Mouse (Mus musculus) intestine, embryonic 14.5 days (tissue): ENCODE measurements at regions not wholly inside any gene's neighbourhood (a gene's known extent, or its start where the extent isn't known, plus 50 kb on each side); places are given as distances from the start of the nearest gene placed in this dataset.

Experiments used
- ATAC-seq: fragments of 200-750 bp; cut with Nextera tagmentation; replicated peaks from 2 replicates; pipeline ENCODE4 v1.8.0; 2017; ENCODE audit warnings: low read depth, moderate number of reproducible peaks, moderate TSS enrichment, moderate library complexity; ENCODE audit not compliant: low FRiP score, low TSS enrichment
- DNase-seq: peaks from one replicate; pipeline ENCODE4 v3.0.0-alpha.2; 2018; ENCODE audit warnings: low spot score
- H3K27ac ChIP-seq: fragments of 300-500 bp; sonication (generic); 2 replicates; pipeline ENCODE4 v1.5.1; 2014; ENCODE audit warnings: low read depth, mild to moderate bottlenecking, control low read depth
- H3K27me3 ChIP-seq: fragments of 300-500 bp; sonication (generic); replicated peaks from 2 replicates; pipeline ENCODE4 v1.6.1; 2014; ENCODE audit warnings: low read length, control low read depth; ENCODE audit not compliant: control insufficient read depth, insufficient read depth
- H3K36me3 ChIP-seq: fragments of 300-500 bp; sonication (generic); 2 replicates; pipeline ENCODE4 v1.6.1; 2014; ENCODE audit warnings: low read length, control low read depth; ENCODE audit not compliant: control insufficient read depth, insufficient read depth
- H3K4me1 ChIP-seq: fragments of 300-500 bp; sonication (generic); replicated peaks from 2 replicates; pipeline ENCODE4 v1.6.1; 2014; ENCODE audit warnings: low read length, control low read depth, mixed read lengths; ENCODE audit not compliant: control insufficient read depth, insufficient read depth
- H3K4me2 ChIP-seq: fragments of 300-500 bp; sonication (generic); 2 replicates; pipeline ENCODE4 v1.6.1; 2014; ENCODE audit warnings: low read length
- H3K4me3 ChIP-seq: fragments of 300-500 bp; sonication (generic); 2 replicates; pipeline ENCODE4 v1.5.1; 2014; ENCODE audit warnings: low read depth, low read length, control low read depth, mixed read lengths
- H3K9ac ChIP-seq: fragments of 300-500 bp; sonication (generic); 2 replicates; pipeline ENCODE4 v1.6.1; 2014; ENCODE audit warnings: mild to moderate bottlenecking, low read length
- H3K9me3 ChIP-seq: fragments of 300-500 bp; sonication (generic); 2 replicates; pipeline ENCODE4 v1.6.1; 2016; ENCODE audit warnings: low read length, control low read depth; ENCODE audit not compliant: control insufficient read depth
- WGBS: fragments of 180-500 bp; shearing (Covaris S2); extraction: QIAGEN DNeasy Blood & Tissue Kit; methylation state at CpG from one replicate; pipeline ENCODE4 v1.1.7; 2014; 5-methylcytosine and 5-hydroxymethylcytosine counted together

DNA sequence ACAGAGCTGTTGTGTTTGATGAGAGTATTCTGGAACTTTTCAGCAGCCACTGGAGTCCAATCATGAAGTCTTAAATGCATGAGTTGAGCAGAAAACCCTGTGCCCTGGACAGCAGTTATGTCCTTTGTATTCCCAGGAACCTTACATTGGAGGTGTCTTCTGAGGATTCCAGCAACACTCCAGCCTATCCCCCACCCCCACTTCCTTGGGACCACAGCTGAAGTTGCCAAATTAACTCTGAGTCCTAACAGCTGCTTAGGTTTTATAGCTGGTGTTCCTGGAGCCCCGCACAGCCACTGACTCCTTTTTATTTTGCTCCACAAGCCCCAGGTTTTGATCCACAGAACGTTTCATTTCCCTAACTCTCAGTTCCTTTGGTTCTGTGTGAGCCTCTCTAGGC, 78.4 kb upstream of the Aldh1a3 start:
- H3K27ac ChIP-seq, result no peak overlapping the region; the same call in 1 of the 2 replicates
- no peak overlapping the region for H3K4me2 ChIP-seq
- H3K9me3 ChIP-seq, result no peaks in the 10 kb centered on the region
- H3K4me3 ChIP-seq, result no peak overlapping the region
- WGBS, result 41% methylated on average over 2 of the region's 2 CpGs
- no peak overlapping the region for H3K9ac ChIP-seq
- H3K36me3 ChIP-seq, result no peaks in the 10 kb centered on the region
- no peaks in the 10 kb centered on the region for H3K27me3 ChIP-seq
- no peaks in the 10 kb centered on the region; the same call in 1 of the 2 replicates for H3K4me1 ChIP-seq
- DNase-seq, result no peak
- no peak for ATAC-seq

DNA sequence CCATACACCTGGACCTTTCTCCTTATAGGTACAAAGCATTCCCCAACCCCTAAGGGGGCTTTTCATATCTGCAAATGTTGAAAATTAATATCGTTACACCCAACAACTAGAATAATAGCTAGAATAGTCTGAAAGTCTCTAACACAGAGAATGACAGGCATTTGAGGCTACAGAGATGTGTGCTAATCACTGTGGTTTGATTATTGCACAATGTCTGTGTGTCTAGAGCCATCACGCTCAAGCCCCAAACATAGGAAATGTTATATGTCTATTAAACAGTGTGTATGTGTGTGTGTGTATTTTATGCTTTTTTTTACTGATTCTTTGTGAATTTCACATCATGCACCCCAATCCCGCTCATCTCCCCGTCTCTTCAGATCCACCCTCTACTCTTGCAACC, 77.2 kb upstream of the Aldh1a3 start:
- H3K4me2 ChIP-seq, result no peak overlapping the region
- no peak overlapping the region for H3K4me3 ChIP-seq
- DNase-seq (no peak), ATAC-seq (no peak)
- no peaks in the 10 kb centered on the region; the same call in 1 of the 2 replicates for H3K4me1 ChIP-seq
- H3K9ac ChIP-seq, result no peak overlapping the region
- 95% methylated on average over 4 of the region's 4 CpGs for WGBS
- H3K36me3 ChIP-seq, result no peaks in the 10 kb centered on the region
- H3K9me3 ChIP-seq, result no peaks in the 10 kb centered on the region
- H3K27me3 ChIP-seq, result no peaks in the 10 kb centered on the region
- no peak overlapping the region for H3K27ac ChIP-seq

DNA sequence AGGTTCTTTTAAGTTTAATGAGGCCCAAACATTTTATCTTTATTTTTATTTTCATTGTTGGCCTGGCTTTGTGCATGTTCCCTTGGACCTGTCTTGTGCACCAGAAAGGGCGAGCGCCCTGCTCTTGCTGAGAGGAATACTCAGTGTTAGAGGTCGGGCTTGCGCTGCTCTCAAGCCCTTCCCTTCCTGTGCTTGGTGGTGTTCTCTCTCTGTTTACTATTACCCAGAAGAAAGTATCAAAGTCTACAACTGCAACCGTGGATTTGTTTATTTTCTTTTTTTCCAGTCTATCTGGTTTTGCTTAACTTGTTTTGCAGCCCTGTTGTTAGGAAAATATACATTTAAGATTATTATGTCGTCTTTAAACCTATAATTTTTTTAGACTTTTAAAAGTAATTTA, 74.1 kb upstream of the Aldh1a3 start:
- Histone ChIP-seq H3K4me2 (no peak overlapping the region), H3K27ac (no peak overlapping the region), H3K9me3 (no peaks in the 10 kb centered on the region), H3K4me3 (no peak overlapping the region), H3K4me1 (no peaks in the 10 kb centered on the region; the same call in 1 of the 2 replicates), H3K9ac (no peak overlapping the region), H3K36me3 (no peaks in the 10 kb centered on the region), H3K27me3 (no peaks in the 10 kb centered on the region)
- DNase-seq (no peak), ATAC-seq (no peak)
- 46% methylated on average over 6 of the region's 6 CpGs for WGBS

DNA sequence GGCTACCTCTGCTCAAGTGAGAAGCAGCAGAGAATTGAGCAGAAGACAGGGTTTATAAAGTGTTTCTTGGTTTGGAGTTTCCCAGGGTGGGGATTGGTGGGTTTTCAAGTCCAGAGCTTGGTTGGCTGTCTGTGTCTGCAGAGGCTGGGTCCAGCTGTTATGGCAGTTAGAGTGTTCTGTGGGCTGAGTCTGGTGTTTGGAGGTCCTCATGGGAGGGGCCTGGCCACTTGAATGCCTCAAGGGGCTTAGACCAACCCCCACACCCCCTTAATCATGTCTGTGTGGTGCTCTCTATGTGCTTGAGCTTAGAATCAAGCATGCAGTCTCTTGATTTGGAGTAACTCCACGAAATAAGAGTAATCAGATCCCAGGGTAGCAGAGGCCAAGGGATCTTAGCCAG, 70.2 kb upstream of the Aldh1a3 start:
- WGBS, result 37% methylated on average over 1 of the region's 1 CpGs
- no peaks in the 10 kb centered on the region for H3K4me1 ChIP-seq
- no peaks in the 10 kb centered on the region for H3K36me3 ChIP-seq
- no peak overlapping the region for H3K4me2 ChIP-seq
- no peak overlapping the region for H3K27ac ChIP-seq
- no peak overlapping the region for H3K9ac ChIP-seq
- ATAC-seq (no peak), DNase-seq (no peak)
- H3K9me3 ChIP-seq, result no peaks in the 10 kb centered on the region
- no peaks in the 10 kb centered on the region for H3K27me3 ChIP-seq
- H3K4me3 ChIP-seq, result no peak overlapping the region

DNA sequence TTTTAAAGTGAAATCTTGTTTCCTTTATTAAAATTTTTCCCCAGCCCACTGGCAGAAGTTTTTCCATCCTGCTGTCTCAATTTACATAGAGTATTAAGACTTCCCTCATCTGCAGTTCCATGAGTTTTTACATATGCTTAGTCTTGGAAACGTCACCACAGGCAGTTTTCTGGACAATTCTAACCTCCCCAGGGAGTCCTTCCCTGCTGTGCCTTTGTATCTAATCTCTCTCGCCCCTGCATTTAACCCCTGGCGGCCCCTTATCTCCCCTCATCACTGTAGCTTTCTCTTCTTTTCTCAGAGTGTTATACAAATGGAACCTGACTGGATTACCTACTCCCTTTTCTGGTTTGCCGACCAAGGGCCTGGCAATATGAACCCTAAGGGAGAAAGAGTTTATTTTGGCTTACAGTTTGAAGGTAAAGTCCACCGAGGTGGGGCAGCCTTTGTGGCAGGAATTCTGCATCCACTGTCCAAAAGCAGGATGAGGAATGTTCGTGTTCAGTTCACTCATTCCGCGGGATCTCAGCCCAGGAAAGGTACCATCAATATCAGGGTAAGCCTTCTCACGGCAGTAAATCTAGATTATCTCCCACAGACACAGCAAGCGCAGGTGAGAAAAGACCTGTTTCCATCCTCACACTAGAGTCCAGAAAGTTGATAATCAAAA, 66.0 kb upstream of the Aldh1a3 start:
- DNase-seq, result no peak
- no peaks in the 10 kb centered on the region for H3K27me3 ChIP-seq
- H3K4me1 ChIP-seq, result no peaks in the 10 kb centered on the region
- H3K4me3 ChIP-seq, result no peak overlapping the region
- no peak overlapping the region for H3K9ac ChIP-seq
- no peak for ATAC-seq
- H3K9me3 ChIP-seq, result peaks cover 2% of the 10 kb centered on the region; the same call in 1 of the 2 replicates
- H3K36me3 ChIP-seq, result no peaks in the 10 kb centered on the region
- no peak overlapping the region for H3K27ac ChIP-seq
- WGBS, result 77% methylated on average over 10 of the region's 10 CpGs
- no peak overlapping the region for H3K4me2 ChIP-seq

DNA sequence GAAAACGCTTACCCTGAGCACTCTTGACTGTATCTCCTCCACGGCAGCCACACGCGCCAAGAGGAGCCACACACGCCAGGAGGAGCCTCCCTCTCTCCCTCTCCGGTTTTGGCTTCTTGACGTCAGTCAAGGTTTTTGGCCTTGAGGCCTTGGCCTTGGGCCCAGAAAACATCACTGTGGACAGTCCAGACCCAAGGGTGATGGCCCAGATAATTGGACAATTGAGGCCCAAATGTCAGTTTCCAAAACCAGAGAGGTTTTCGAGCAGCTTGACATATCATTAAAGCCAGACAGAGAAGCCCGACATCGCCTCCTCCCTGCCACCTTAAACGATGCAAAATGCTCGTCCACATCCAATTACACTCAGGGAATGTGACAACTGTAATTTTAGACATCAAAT, 65.4 kb upstream of the Aldh1a3 start:
- Histone ChIP-seq H3K9ac (no peak overlapping the region), H3K27me3 (no peaks in the 10 kb centered on the region), H3K36me3 (no peaks in the 10 kb centered on the region), H3K9me3 (peaks cover 4% of the 10 kb centered on the region; the same call in 1 of the 2 replicates), H3K27ac (no peak overlapping the region), H3K4me3 (no peak overlapping the region), H3K4me1 (no peaks in the 10 kb centered on the region), H3K4me2 (no peak overlapping the region)
- ATAC-seq, result no peak
- DNase-seq, result no peak
- 88% methylated on average over 12 of the region's 12 CpGs for WGBS

DNA sequence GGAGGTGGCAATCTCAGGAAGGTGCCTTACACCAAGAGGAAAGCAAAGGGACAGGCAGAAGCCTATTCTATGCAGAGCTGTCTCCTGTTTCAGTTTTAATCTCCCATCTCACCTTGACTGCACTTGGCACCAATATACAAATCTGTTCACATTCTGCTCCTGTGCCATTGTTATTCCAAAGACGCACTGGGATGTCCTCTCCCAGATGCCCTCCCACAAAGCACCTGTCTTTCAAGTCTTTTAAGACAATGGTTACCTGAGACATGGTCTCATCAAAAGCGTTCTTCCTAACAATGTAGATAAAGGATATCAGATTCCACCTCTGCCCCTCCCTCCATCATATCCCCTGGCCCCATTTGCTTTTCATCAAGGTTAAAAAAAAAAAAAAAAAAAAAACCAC, 64.2 kb upstream of the Aldh1a3 start:
- Histone ChIP-seq H3K4me1 (0 out of 2 replicates have a peak, but pooled peaks cover 3% of the 10 kb centered on the region), H3K27ac (no peak overlapping the region), H3K9me3 (peaks cover 4% of the 10 kb centered on the region; the same call in 1 of the 2 replicates), H3K4me3 (no peak overlapping the region), H3K36me3 (no peaks in the 10 kb centered on the region), H3K9ac (no peak overlapping the region), H3K27me3 (no peaks in the 10 kb centered on the region), H3K4me2 (no peak overlapping the region)
- DNase-seq (no peak), ATAC-seq (no peak)
- WGBS, result 62% methylated on average over 2 of the region's 2 CpGs

DNA sequence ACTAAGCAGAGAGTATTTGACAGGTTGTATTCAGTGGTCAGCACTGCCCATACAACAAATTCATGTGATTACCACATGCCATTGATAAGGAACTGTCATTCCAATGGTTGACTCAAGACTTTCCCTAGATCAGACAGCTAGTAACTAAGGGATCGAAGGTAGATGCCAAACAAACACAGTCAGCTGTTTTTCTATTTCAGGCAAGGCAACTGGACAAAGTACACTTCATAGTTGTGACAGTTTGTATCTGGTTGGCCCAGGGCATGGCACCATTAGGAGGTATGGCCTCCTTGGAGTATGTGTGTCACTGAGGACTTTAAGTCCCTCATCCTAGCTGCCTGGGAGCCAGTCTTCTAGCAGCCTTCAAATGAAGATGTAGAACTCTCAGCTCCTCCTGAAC, 62.8 kb upstream of the Aldh1a3 start:
- Histone ChIP-seq H3K4me3 (no peak overlapping the region), H3K27ac (no peak overlapping the region), H3K27me3 (no peaks in the 10 kb centered on the region), H3K9me3 (peaks cover 4% of the 10 kb centered on the region; the same call in 1 of the 2 replicates), H3K4me2 (no peak overlapping the region), H3K4me1 (0 out of 2 replicates have a peak, but pooled peaks cover 3% of the 10 kb centered on the region), H3K9ac (no peak overlapping the region), H3K36me3 (no peaks in the 10 kb centered on the region)
- DNase-seq (no peak), ATAC-seq (no peak)
- WGBS, result 91% methylated on average over 1 of the region's 1 CpGs

DNA sequence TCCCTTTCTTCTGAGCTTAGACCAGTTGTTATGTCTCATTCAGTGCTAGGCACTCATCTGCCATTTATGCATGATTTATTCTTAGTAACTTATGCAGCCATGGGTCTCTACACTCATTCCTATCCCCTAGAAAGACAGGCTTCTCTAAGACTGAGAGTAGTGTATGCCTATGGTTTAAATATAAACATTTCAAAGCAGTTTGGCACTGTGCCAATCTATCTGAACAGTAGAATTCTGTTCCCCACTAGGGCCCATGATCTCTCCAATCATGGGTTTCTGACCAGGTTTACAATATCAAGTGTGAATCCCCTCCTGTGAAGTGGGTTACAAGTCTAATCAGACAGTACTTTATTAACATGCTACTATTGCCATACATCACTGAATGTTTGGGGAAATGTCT, 60.4 kb upstream of the Aldh1a3 start:
- H3K36me3 ChIP-seq, result no peaks in the 10 kb centered on the region
- ATAC-seq, result no peak

More for the DNA sequence above, 60.4 kb upstream of the Aldh1a3 start:
- DNase-seq, result no peak
- Histone ChIP-seq H3K9me3 (peaks cover 4% of the 10 kb centered on the region; the same call in 1 of the 2 replicates), H3K4me1 (0 out of 2 replicates have a peak, but pooled peaks cover 3% of the 10 kb centered on the region), H3K27ac (no peak overlapping the region), H3K4me3 (no peak overlapping the region), H3K9ac (no peak overlapping the region), H3K4me2 (no peak overlapping the region), H3K27me3 (no peaks in the 10 kb centered on the region)
